Mouse (Mus musculus) adrenal gland, postnatal 25 days (tissue): Measurements from ENCODE around the gene Gpr35. TPM values are rescaled to one million over a fixed set of nuclear protein-coding genes. Genes with fewer than 3 reads are reported as not detected.

Source experiments
- total RNA-seq: library from RNA; stranded (reverse); gene quantifications from 2 replicates; pipeline ENCODE4 v1.2.3, GENCODE M21; 2021

Gpr35 gene
- total RNA-seq, 1 experiment from 2014 or later, result 0.49 TPM

Other genes with a start within 250 kb of the Gpr35 start
- 66.0 and 69.4 TPM in 2 replicates for gene Gpc1, start 119.2 kb upstream of the Gpr35 start, total RNA-seq
- gene Ankmy1, start 48.0 kb upstream of the Gpr35 start, total RNA-seq, result 0.52 and 1.5 TPM in 2 replicates
- 11.2 and 15.2 TPM in 2 replicates for gene Dusp28, start 43.9 kb upstream of the Gpr35 start, total RNA-seq
- gene Rnpepl1, start 40.1 kb upstream of the Gpr35 start, total RNA-seq, result 93.6 and 108 TPM in 2 replicates
- gene Capn10, start 16.5 kb upstream of the Gpr35 start, total RNA-seq, result 25.3 and 28.8 TPM in 2 replicates
- not detected in 2 replicates for gene Aqp12, start 55.5 kb downstream of the Gpr35 start, total RNA-seq
- gene Kif1a, start 151.1 kb downstream of the Gpr35 start, total RNA-seq, result 15.6 and 26.0 TPM in 2 replicates
- 3.6 TPM in 1 of 2 replicates, not detected in the other for gene Agxt, start 184.4 kb downstream of the Gpr35 start, total RNA-seq
- gene 2310007B03Rik, start 210.1 kb downstream of the Gpr35 start, total RNA-seq, result not detected in 2 replicates
- 0.03 TPM in 1 of 2 replicates, not detected in the other for gene Crocc2, start 217.9 kb downstream of the Gpr35 start, total RNA-seq